Mouse (Mus musculus): Measurements from ENCODE around the gene Matn4.

DNA sequence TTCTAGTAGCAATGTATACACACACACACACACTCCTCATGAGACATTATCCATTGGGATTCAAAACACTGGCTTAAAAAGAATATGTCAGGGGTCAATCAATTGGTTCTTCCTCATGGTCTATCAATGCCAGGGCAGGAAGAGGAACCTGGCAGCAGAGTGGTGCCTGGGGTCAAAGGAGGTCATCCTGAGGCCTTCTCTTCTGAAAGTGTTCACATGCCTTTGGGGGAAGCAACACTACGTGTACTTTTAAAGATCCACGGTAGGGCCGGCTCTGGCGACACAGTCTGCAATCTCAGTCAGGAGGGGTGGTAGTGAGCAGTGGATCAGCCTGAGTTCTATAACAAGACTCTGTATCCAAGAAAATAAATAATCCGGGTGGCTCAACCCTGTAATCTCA is 45.3 kb downstream of the Matn4 start:
- TF ChIP-seq CTCF (IDR thresholded peaks at IDR 0.05; ENCODE audit: low read depth) (no peak), EP300 (IDR thresholded peaks at IDR 0.05; ENCODE audit: low read depth) (no peak)
